Mouse (Mus musculus) heart, adult 10 weeks (tissue): ENCODE data around the gene Art2b. TPM values are rescaled to one million over a fixed set of nuclear protein-coding genes. Genes with fewer than 3 reads are reported as not detected.

ENCODE experiments used
- polyA plus RNA-seq: library from polyadenylated mRNA; stranded (reverse); fragments of 350-450 nt; fragmentation: Illumina TruSeq; extraction: RNeasy Lipid Tissue Mini Kit (QIAGEN cat#74804); gene quantifications from one replicate; pipeline ENCODE4 v1.2.3, GENCODE M21; 2014; ENCODE audit warnings: low read depth, low replicate concordance

Art2b gene
- not detected for polyA plus RNA-seq

GRCm38 (mm10) chr7:101585408-101585807 lies at the start of gene Art2b:
TSS of gene Art2b (minus strand) at chr7:101585600.

Other genes starting within 250 kb of the Art2b start
- gene Arap1, start 237.5 kb downstream of the Art2b start, polyA plus RNA-seq = 30.1 TPM
- gene Gm45837, start 174.7 kb downstream of the Art2b start, polyA plus RNA-seq = not detected
- 60.9 TPM for gene Pde2a, start 163.9 kb downstream of the Art2b start, polyA plus RNA-seq
- 70.6 TPM for gene Clpb, start 78.0 kb upstream of the Art2b start, polyA plus RNA-seq
- gene Phox2a, start 232.7 kb upstream of the Art2b start, polyA plus RNA-seq = 0.37 TPM